Mouse (Mus musculus) bone marrow macrophage, adult 2 months (primary cell): Measurements from ENCODE around the gene Hepacam2.

Source experiments
- CTCF ChIP-seq: IDR thresholded peaks from 2 replicates; pipeline ENCODE4 v1.5.1; 2012; ENCODE audit warnings: low read depth, mild to moderate bottlenecking, low read length, moderate library complexity
- POLR2A ChIP-seq: IDR thresholded peaks from 2 replicates; pipeline ENCODE4 v1.6.1; 2012; ENCODE audit warnings: mild to moderate bottlenecking, low read depth, low read length, borderline replicate concordance

GRCm38 (mm10) chr6:3436087-3436486 is 62.0 kb downstream of the Hepacam2 start:
- TF ChIP-seq POLR2A (no peak), CTCF (no peak)
